Mouse (Mus musculus) heart, postnatal 10 days (tissue): ENCODE data around the gene Nxn. TPM values are rescaled to one million over a fixed set of nuclear protein-coding genes. Genes with fewer than 3 reads are reported as not detected.

ENCODE experiments used
- DNase-seq, 2 experiments: peaks; one replicate each; pipeline ENCODE4 v3.0.0; 2021
- intact Hi-C: fragments of 180-260 bp; cut with DNase I; formaldehyde crosslinking; loops from one replicate; pipeline ENCODE4 v1.15.1; 2025
- total RNA-seq, 2 experiments: library from RNA; stranded (reverse); gene quantifications; 2 replicates each; pipeline ENCODE4 v1.2.3; 2021

Nxn gene
- total RNA-seq, 2 experiments from 2014 or later, result 15.7 to 17.4 TPM

- intact Hi-C loops, result no loop called here
- no peak for DNase-seq
Observed at GRCm38 (mm10) chr11:76339141-76339540, 59.8 kb downstream of the Nxn start.

GRCm38 (mm10) chr11:76338656-76339055 is 60.3 kb downstream of the Nxn start:
- no peak for DNase-seq
- intact Hi-C loops, result no loop called here

GRCm38 (mm10) chr11:76337764-76338163 is 61.2 kb downstream of the Nxn start:
- intact Hi-C loops, result no loop called here
- no peak for DNase-seq

- no peak for DNase-seq
- intact Hi-C loops, result no loop called here
Observed at GRCm38 (mm10) chr11:76337236-76337635, 61.7 kb downstream of the Nxn start.

GRCm38 (mm10) chr11:76336224-76336623 is 62.7 kb downstream of the Nxn start:
- intact Hi-C loops, result no loop called here
- DNase-seq, result no peak

GRCm38 (mm10) chr11:76334966-76335365 is 64.0 kb downstream of the Nxn start:
- intact Hi-C loops, result no loop called here
- DNase-seq, result no peak

- no peak for DNase-seq
- intact Hi-C loops, result no loop called here
Observed at GRCm38 (mm10) chr11:76332240-76332639, 66.7 kb downstream of the Nxn start.

GRCm38 (mm10) chr11:76328522-76329290 is 70.2 kb downstream of the Nxn start:
- intact Hi-C loops, result no loop called here

GRCm38 (mm10) chr11:76328084-76328483 is 70.9 kb downstream of the Nxn start:
- intact Hi-C loops, result no loop called here

More at GRCm38 (mm10) chr11:76328522-76329290, 70.2 kb downstream of the Nxn start:
- no peak for DNase-seq

GRCm38 (mm10) chr11:76326672-76327071 is 72.3 kb downstream of the Nxn start:
- DNase-seq, result no peak
- intact Hi-C loops, result no loop called here

More at GRCm38 (mm10) chr11:76328084-76328483, 70.9 kb downstream of the Nxn start:
- DNase-seq, result no peak

- DNase-seq, result no peak
- intact Hi-C loops, result no loop called here
Observed at GRCm38 (mm10) chr11:76326051-76326450, 72.9 kb downstream of the Nxn start.

- DNase-seq, result no peak
- intact Hi-C loops, result no loop called here
Observed at GRCm38 (mm10) chr11:76324801-76325200, 74.1 kb downstream of the Nxn start.

- intact Hi-C loops, result no loop called here
Observed at GRCm38 (mm10) chr11:76324207-76324606, 74.7 kb downstream of the Nxn start.

GRCm38 (mm10) chr11:76322939-76323338 is 76.0 kb downstream of the Nxn start:
- peak in 1 of 2 experiments; percentile 37 for DNase-seq
- intact Hi-C loops, result no loop called here

More at GRCm38 (mm10) chr11:76324207-76324606, 74.7 kb downstream of the Nxn start:
- DNase-seq, result no peak

GRCm38 (mm10) chr11:76322081-76322480 is 76.9 kb downstream of the Nxn start:
- intact Hi-C loops, result no loop called here
- peak in 1 of 2 experiments; percentile 37 for DNase-seq

GRCm38 (mm10) chr11:76320475-76320874 is 78.5 kb downstream of the Nxn start:
- intact Hi-C loops, result no loop called here
- DNase-seq, result no peak

GRCm38 (mm10) chr11:76319714-76320435 is 79.1 kb downstream of the Nxn start:
- intact Hi-C loops, result no loop called here

GRCm38 (mm10) chr11:76317904-76318303 is 81.0 kb downstream of the Nxn start:
- no peak for DNase-seq
- intact Hi-C loops, result no loop called here

More at GRCm38 (mm10) chr11:76319714-76320435, 79.1 kb downstream of the Nxn start:
- no peak for DNase-seq

GRCm38 (mm10) chr11:76315785-76316444 is 83.0 kb downstream of the Nxn start:
- DNase-seq, result no peak
- intact Hi-C loops, result loop anchor here (2.0 kb wide), 1 partner anchor 83 kb away; the partner anchor contains the start of gene Nxn

GRCm38 (mm10) chr11:76314741-76315140 is 84.2 kb downstream of the Nxn start:
- peak in 1 of 2 experiments; percentile 47 for DNase-seq
- intact Hi-C loops, result loop anchor here (2.0 kb wide), 1 partner anchor 84 kb away; the partner anchor contains the start of gene Nxn

GRCm38 (mm10) chr11:76314140-76314539 is 84.8 kb downstream of the Nxn start:
- intact Hi-C loops, result loop anchor here (2.0 kb wide), 1 partner anchor 85 kb away; the partner anchor contains the start of gene Nxn
- DNase-seq, result no peak
